In the genomic region with DNA sequence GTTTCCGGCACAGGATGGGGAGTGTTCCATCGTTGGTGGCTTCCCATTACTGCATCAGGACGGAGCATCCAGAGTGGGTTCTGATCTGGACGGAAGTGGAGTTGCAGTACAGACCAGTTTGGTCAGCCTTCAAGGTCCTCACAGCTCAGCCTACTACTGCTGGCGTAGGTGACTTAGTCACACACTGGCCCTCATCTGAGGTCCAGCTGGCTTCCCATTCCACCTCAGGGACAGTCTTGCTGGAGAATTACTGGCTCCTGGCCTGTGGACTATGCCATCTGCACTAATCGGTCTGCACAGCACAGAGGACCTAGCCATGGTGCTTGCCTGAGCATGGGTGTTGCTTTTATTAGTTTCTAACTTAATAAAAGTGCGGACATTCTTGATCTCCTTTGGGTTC, we compare ENCODE assay signal across 18 mouse cellular contexts.
"Had no signal": no experiment of that assay in that cellular context is flagged by ENCODE, and none has a peak within 500 bp of the region (broad histone marks: within the 10 kb centered on the region; RNA-seq: fewer than 3 reads in every experiment).

No protein-coding gene starts in this region.

- H3K4me3 ChIP-seq: midbrain, embryonic 10.5 days; myocyte; neural tube, embryonic 13.5 days; neural tube, embryonic 15.5 days had no signal

- H3K4me2 ChIP-seq: lung, embryonic 14.5 days; neural tube, embryonic 13.5 days; neural tube, embryonic 15.5 days had no signal

- H3K27me3 ChIP-seq: neural tube, embryonic 13.5 days; neural tube, embryonic 15.5 days had no signal

- H3K9me3 ChIP-seq: midbrain, embryonic 10.5 days; neural tube, embryonic 13.5 days; neural tube, embryonic 15.5 days had no signal

- ATAC-seq: midbrain, embryonic 16.5 days had no signal

- DNase-seq: lung, adult 18-20 months; lung, embryonic 14.5 days; lung, postnatal 10 days; lung, postnatal 4 days; midbrain, embryonic 14.5 days; retina, postnatal 1 day; right cerebral cortex, adult 18-20 months; right cerebral cortex, postnatal 25 days; right cerebral cortex, postnatal 4 days; spleen, adult 18-20 months; thymus, adult 18-20 months; thymus, postnatal 14 days; thymus, postnatal 36 days had no signal

- H3K9ac ChIP-seq: lung, embryonic 14.5 days; neural tube, embryonic 13.5 days; neural tube, embryonic 15.5 days had no signal

- H3K4me1 ChIP-seq: midbrain, embryonic 10.5 days had no signal

- H3K27ac ChIP-seq: midbrain, embryonic 10.5 days; neural tube, embryonic 13.5 days; neural tube, embryonic 15.5 days had no signal
